Mouse (Mus musculus) embryonic fibroblast, embryonic 13.5 days (primary cell): Measurements from ENCODE around the gene Xrcc4.

Experiments
- CTCF ChIP-seq: IDR thresholded peaks from 2 replicates; pipeline ENCODE4 v1.5.1; 2011; ENCODE audit warnings: mild to moderate bottlenecking, control low read depth, low read length, moderate library complexity, borderline replicate concordance; ENCODE audit not compliant: insufficient read depth
- POLR2A ChIP-seq: IDR thresholded peaks from 2 replicates; pipeline ENCODE4 v1.6.1; 2011; ENCODE audit warnings: low read depth, mild to moderate bottlenecking, control low read depth, low read length, moderate library complexity

- no peak for TF ChIP-seq POLR2A
- no peak for TF ChIP-seq CTCF
These were observed 274.9 kb downstream of the Xrcc4 start for GRCm38 (mm10) chr13:89814543-89814942.
